Mouse (Mus musculus) hindbrain, embryonic 11.5 days (tissue): ENCODE data around the gene Nat8f5. TPM values are rescaled to one million over a fixed set of nuclear protein-coding genes. Genes with fewer than 3 reads are reported as not detected.
A peak's percentile ranks its signal among the peaks of the same experiment; 100 is the strongest.
"Not testable (repeated sequence)": the region's sequence is repeated elsewhere in the genome, so short reads cannot be mapped to it uniquely, and the experiment has no call there.

ENCODE experiments used
- ATAC-seq: fragments of 200-750 bp; cut with Nextera tagmentation; 2 replicates; pipeline ENCODE4 v1.8.0; 2017; ENCODE audit warnings: mild to moderate bottlenecking, moderate TSS enrichment, moderate library complexity; ENCODE audit not compliant: low FRiP score
- DNase-seq: peaks from one replicate; pipeline ENCODE4 v3.0.0-alpha.2; 2015; ENCODE audit warnings: low spot score
- H3K27ac ChIP-seq: fragments of 300-500 bp; sonication (generic); 2 replicates; pipeline ENCODE4 v1.5.1; 2014; ENCODE audit warnings: mild to moderate bottlenecking, low read depth, low read length
- H3K27me3 ChIP-seq: fragments of 300-500 bp; sonication (generic); 2 replicates; pipeline ENCODE4 v1.6.1; 2014; ENCODE audit warnings: mild to moderate bottlenecking, low read length, moderate library complexity, mixed read lengths; ENCODE audit not compliant: control insufficient read depth, insufficient read depth
- H3K36me3 ChIP-seq: fragments of 300-500 bp; sonication (generic); 2 replicates; pipeline ENCODE4 v1.6.1; 2014; ENCODE audit warnings: mild to moderate bottlenecking, low read length, moderate library complexity, mixed read lengths; ENCODE audit not compliant: control insufficient read depth, insufficient read depth
- H3K4me1 ChIP-seq: fragments of 300-500 bp; sonication (generic); replicated peaks from 2 replicates; pipeline ENCODE4 v1.6.1; 2014; ENCODE audit warnings: low read length, mixed read lengths; ENCODE audit not compliant: control insufficient read depth, insufficient read depth
- H3K4me2 ChIP-seq: fragments of 300-500 bp; sonication (generic); replicated peaks from 2 replicates; pipeline ENCODE4 v1.6.1; 2014; ENCODE audit warnings: mild to moderate bottlenecking, low read depth, low read length
- H3K4me3 ChIP-seq: fragments of 300-500 bp; sonication (generic); 2 replicates; pipeline ENCODE4 v1.5.1; 2014; ENCODE audit warnings: low read depth, low read length
- H3K9ac ChIP-seq: fragments of 300-500 bp; sonication (generic); 2 replicates; pipeline ENCODE4 v1.6.1; 2014; ENCODE audit warnings: low read depth, low read length
- H3K9me3 ChIP-seq: fragments of 300-500 bp; sonication (generic); 2 replicates; pipeline ENCODE4 v1.6.1; 2016; ENCODE audit warnings: low read length; ENCODE audit not compliant: control insufficient read depth
- WGBS: fragments of 180-500 bp; shearing (Covaris S2); extraction: QIAGEN DNeasy Blood & Tissue Kit; methylation state at CpG from one replicate; pipeline ENCODE4 v1.1.7; 2014; 5-methylcytosine and 5-hydroxymethylcytosine counted together
- polyA plus RNA-seq: library from polyadenylated mRNA; unstranded; fragments of >200 nt; fragmentation: Nextera tagmentation; extraction: Ambion mirVana; gene quantifications from 2 replicates; pipeline ENCODE4 v1.2.1, GENCODE M21; 2014

Nat8f5 gene
- polyA plus RNA-seq, 1 experiment from 2014 or later: not detected

DNA sequence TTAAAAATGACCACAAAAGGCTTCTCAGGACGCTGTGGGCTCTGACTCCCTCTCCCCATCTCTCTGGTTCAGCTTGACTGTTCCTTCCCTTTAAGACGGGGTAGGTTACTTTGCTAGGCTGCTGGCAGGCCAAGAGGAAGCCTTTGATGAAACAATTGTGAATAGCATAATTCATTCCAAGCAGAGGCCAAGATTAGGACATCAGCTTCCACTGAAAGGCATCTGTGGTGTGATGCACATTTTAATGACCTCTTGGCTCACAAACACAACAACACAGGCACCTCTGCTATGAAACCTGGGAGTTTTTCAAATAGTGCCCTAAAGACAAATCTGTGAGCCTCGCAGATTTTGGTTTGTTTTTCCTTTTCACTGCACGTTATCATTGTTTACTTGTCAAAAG lies 19.2 kb upstream of the Nat8f5 start:
- no peaks in the 10 kb centered on the region for H3K27me3 ChIP-seq
- no peak for ATAC-seq
- H3K4me3 ChIP-seq: no peak overlapping the region
- H3K27ac ChIP-seq: no peak overlapping the region
- 58% methylated on average over 4 of the region's 4 CpGs for WGBS
- H3K9me3 ChIP-seq: no peaks in the 10 kb centered on the region
- no peaks in the 10 kb centered on the region for H3K4me1 ChIP-seq
- H3K9ac ChIP-seq: no peak overlapping the region
- no peaks in the 10 kb centered on the region for H3K36me3 ChIP-seq
- DNase-seq: no peak
- no peak overlapping the region for H3K4me2 ChIP-seq

DNA sequence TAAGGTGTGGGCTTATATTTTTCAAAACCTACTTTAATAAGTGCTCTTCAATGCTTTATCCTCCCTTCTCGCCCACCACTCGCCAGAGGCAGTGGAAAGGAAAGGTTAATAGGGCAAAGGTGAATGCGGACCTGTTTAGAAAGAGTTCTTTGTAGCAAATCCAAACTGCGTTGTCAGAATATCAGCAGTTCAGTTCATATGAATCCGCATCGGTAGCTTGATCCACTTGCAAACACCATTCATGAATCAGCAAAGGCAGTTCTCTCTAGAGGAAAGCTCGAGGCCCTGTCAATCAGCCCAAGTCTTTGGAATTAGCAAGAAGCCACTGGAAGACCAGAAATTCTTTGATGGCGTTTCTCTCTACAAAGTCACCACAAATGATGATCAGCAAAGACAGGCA lies 17.9 kb upstream of the Nat8f5 start:
- DNase-seq (peak; percentile 9), ATAC-seq (no peak)
- Histone ChIP-seq H3K9ac (no peak overlapping the region), H3K4me1 (no peaks in the 10 kb centered on the region), H3K27me3 (no peaks in the 10 kb centered on the region), H3K4me2 (no peak overlapping the region), H3K9me3 (no peaks in the 10 kb centered on the region), H3K36me3 (no peaks in the 10 kb centered on the region), H3K4me3 (no peak overlapping the region), H3K27ac (no peak overlapping the region)
- WGBS: 51% methylated on average over 8 of the region's 8 CpGs

DNA sequence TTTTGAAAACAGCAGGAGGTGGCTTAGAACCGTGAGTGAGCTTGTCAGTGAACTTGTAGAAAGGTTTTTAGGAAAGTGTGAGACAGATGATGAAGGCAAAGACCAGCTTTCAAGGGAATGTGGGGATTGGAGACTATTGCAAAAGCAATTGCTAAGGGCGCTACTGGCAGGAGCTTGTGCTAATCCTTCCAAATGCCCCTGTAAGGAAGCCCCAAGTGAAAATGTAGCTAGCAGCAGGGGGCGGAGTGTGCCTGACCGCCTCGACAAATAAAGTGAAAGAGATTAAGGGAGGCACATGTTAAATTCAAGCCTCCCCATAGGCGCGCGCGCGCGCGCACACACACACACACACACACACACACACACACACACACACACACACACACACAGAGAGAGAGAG lies 16.5 kb upstream of the Nat8f5 start:
- ATAC-seq: not testable (repeated sequence)

DNA sequence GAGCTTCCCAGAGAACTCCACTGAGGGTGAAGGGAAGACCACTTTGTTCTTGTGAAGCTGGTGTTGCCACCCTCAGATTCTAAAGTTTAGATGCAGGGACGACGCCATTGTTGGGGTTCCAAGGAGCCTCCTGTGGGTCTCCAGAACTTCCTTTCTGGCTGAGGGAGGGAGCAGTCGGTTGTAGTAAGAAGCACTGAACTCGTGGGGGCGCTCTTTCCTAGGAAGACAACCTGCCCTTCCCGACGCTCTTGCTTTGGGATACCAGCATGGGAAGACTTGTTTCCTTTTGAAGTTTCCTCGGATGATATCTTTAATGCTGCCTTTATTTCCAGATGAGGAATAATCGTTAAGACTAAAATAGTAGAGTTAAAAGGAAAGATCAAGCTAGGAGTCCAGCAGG lies 16.1 kb upstream of the Nat8f5 start:
- not testable (repeated sequence) for H3K4me3 ChIP-seq, H3K4me1 ChIP-seq, H3K9ac ChIP-seq, H3K27me3 ChIP-seq, ATAC-seq, H3K9me3 ChIP-seq, H3K27ac ChIP-seq, H3K36me3 ChIP-seq, H3K4me2 ChIP-seq
- 25% methylated on average over 8 of the region's 9 CpGs for WGBS
- DNase-seq: peak; percentile 43

More for the DNA sequence above, 16.5 kb upstream of the Nat8f5 start:
- H3K27ac ChIP-seq, H3K27me3 ChIP-seq, H3K9ac ChIP-seq, H3K9me3 ChIP-seq, H3K4me3 ChIP-seq, H3K4me2 ChIP-seq, H3K36me3 ChIP-seq, H3K4me1 ChIP-seq: not testable (repeated sequence)
- WGBS: 15% methylated on average over 12 of the region's 12 CpGs
- DNase-seq: peak; percentile 45

DNA sequence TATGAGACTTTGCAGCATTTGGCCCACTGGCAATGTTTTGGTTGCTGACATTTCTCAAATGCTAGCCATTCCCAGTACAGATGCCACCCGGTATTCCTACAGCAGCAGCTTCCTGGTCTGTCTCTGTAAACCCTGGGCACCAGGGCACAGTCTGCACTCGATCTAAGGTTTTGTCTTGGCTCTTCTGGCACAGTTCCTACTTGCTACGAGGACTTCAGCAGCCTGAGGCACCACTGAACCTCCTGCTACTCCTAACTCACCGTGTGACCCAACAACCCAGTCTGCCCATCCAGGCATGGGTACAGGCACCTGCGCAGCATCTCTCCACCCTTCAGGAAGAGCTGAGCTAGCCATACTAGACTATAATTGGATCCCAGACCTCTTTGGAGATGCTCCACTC lies 15.3 kb upstream of the Nat8f5 start:
- H3K4me3 ChIP-seq, DNase-seq, H3K4me1 ChIP-seq, H3K4me2 ChIP-seq, H3K9ac ChIP-seq, H3K9me3 ChIP-seq, H3K27ac ChIP-seq, H3K36me3 ChIP-seq, H3K27me3 ChIP-seq, ATAC-seq: not testable (repeated sequence)
- WGBS: 81% methylated on average over 5 of the region's 5 CpGs

DNA sequence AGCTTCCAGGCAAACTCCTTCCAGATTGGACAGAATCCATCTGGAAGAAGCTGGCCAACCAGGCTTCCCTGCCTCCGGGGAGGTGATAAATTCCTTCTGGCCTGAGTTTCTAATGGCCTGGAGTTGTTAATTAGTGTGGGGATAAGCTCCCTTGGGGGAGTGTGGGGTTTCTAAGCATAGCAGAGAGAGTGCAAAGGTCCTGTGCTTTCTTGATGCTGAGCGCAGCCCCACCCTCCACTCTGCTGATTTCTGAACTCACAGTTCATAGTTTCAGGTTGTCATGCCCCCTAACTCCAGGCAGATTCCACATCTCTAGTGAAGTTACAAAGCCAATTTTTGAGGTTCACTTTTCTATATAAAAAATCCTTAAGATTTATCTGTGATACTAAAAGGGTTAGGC lies 14.3 kb upstream of the Nat8f5 start:
- not testable (repeated sequence) for H3K9ac ChIP-seq, H3K4me2 ChIP-seq, H3K4me3 ChIP-seq, ATAC-seq, H3K9me3 ChIP-seq, H3K4me1 ChIP-seq, H3K27ac ChIP-seq, H3K36me3 ChIP-seq, H3K27me3 ChIP-seq, DNase-seq
- WGBS: 69% methylated on average over 1 of the region's 2 CpGs

DNA sequence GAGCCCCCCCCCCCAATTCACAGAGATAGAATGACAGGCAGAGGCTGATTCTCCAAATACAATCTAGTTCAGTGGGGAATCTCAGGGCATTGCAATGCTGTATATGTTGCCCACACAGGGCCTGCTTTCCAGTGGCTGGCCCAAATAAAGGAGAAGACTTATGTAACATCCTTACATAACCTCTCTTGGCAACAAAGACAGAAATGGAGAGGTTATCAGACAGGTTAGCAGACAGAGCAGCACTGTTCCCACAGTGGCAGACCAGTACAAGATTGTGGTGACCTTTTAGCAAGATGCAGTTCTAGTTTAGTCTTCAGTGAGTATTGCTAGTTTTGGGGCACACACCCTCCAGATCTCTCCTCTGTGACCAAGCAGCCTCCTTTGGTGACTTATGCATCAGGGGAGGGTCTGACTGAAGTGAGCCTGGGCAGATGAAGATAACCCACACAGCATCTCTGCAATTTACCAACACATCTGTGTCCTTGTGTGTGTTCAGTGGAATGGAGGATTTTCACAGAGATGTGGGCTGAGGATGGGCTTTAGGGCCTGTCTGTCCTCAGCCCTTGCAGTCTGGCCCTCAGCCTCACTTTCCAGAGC lies 13.8 kb upstream of the Nat8f5 start:
- H3K4me2 ChIP-seq, H3K36me3 ChIP-seq, H3K9me3 ChIP-seq, H3K4me3 ChIP-seq, H3K9ac ChIP-seq, H3K27me3 ChIP-seq, DNase-seq, H3K27ac ChIP-seq, ATAC-seq, H3K4me1 ChIP-seq: not testable (repeated sequence)

DNA sequence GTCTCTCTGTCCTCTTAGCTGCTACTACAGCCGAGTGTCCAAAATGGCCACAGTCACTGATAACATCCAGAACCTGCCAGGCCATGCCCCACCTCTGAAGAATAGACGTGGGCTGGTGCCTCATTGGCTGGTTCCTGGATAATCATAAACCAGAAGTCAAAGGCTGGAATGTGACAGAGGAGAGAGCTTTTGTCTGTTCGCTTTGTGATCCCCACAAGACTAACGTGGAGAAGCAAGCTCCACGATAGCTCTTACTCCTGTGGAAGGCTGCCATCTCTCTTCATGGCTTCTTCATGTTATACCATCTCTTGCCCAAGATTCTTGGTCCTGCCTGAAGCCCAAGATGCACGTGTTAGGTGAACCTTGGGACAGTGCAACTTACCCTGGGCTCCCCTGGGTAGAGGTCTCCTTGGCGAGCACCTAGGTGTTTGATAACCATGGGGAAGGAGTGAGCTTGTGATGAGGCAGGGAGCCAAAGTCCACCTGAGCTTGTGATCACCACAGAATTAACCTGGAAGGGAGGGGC lies 11.1 kb upstream of the Nat8f5 start, which contains the start of gene Nat8:
Nat8 (minus strand) TSS at position 287 of the 526 bp plus-strand sequence.
- Histone ChIP-seq H3K36me3 (no peaks in the 10 kb centered on the region), H3K9me3 (no peaks in the 10 kb centered on the region), H3K27ac (no peak within 1 kb of the TSS), H3K4me2 (no peak within 1 kb of the TSS), H3K27me3 (no peaks in the 10 kb centered on the region), H3K9ac (no peak within 1 kb of the TSS), H3K4me1 (no peaks in the 10 kb centered on the region), H3K4me3 (no peak within 1 kb of the TSS)
- DNase-seq: no peak
- WGBS: 71% methylated on average over 7 of the region's 7 CpGs
- ATAC-seq: no peak

DNA sequence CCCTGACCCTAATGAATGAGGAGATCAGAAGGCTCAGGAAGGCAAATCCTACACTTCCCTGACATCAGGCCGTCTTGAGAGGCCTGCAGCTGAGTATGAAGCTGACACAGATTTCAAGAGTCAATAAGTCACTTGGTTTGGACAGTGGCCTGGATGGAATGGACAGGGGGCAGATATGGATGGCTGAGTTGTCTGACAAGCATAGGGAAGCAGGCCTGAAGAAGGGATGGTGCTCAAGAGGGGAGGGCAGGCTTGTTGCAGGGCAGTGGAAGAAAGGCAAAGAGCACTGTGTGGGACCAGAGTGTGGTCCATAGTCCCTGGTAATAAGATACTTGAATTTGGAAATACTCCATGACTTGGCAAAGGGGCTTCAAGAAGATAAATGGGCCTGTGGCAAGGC lies 8.7 kb upstream of the Nat8f5 start:
- Histone ChIP-seq H3K36me3 (no peaks in the 10 kb centered on the region), H3K9me3 (no peaks in the 10 kb centered on the region), H3K9ac (no peak overlapping the region), H3K27ac (no peak overlapping the region), H3K27me3 (no peaks in the 10 kb centered on the region), H3K4me3 (no peak overlapping the region), H3K4me2 (no peak overlapping the region), H3K4me1 (no peaks in the 10 kb centered on the region)
- 65% methylated on average over 1 of the region's 1 CpGs for WGBS
- no peak for DNase-seq
- ATAC-seq: no peak
